Mouse (Mus musculus) erythroid progenitor cell, adult 5-6 weeks (primary cell): ENCODE results near the gene Abca1. TPM values are rescaled to one million over a fixed set of nuclear protein-coding genes. Genes with fewer than 3 reads are reported as not detected.

Experiments
- ATAC-seq: replicated peaks from 2 replicates; pipeline ENCODE4 v1.8.0; 2016; ENCODE audit warnings: moderate number of reproducible peaks, mild to moderate bottlenecking, moderate TSS enrichment, inconsistent platforms; ENCODE audit not compliant: poor library complexity, low FRiP score, severe bottlenecking
- total RNA-seq, 2 experiments: library from RNA; stranded (forward) in 1 of 2; stranded (reverse) in 1 of 2; fragments of 150-400 nt in 1 of 2; fragments of 186-747, 209-891 nt in 1 of 2; gene quantifications; 2 replicates each; pipeline versions ENCODE4 v1.2.3 to v1.2.4; 2015 to 2017; ENCODE audit warnings: low replicate concordance in 2 of 2

Abca1 gene
- total RNA-seq (2015; ENCODE audit: low replicate concordance) (1.3 and 3.2 TPM in 2 replicates), total RNA-seq (2017; ENCODE audit: low replicate concordance) (2.8 and 4.5 TPM in 2 replicates)

GRCm38 (mm10) chr4:53159767-53160166 lies at the start of gene Abca1:
Abca1 (minus strand) TSS chr4:53159895.
- no peak for ATAC-seq

DNA sequence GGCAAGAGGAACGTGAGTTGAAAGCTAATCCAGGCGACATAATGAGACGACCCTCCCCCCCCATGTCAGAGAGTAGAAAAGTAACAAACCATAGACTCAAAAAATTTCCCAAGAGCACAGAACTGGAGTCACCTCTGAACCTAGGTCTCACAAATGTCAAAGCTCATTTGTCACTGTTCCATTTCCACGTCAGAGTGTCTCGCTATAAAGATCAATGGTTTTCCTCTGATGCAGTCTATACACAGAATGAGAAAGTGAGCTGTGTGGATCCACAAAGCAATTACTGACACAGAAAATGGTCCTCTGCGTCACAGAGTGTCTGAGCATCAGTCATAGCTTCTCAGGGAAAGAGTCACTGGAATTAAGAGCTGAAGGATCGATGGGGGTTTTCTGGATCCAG lies 44.8 kb upstream of the Abca1 start:
- no peak for ATAC-seq

GRCm38 (mm10) chr4:53203595-53204400 lies 44.1 kb upstream of the Abca1 start:
- no peak for ATAC-seq

- ATAC-seq, result no peak
These were observed 40.6 kb upstream of the Abca1 start for GRCm38 (mm10) chr4:53200276-53200675.

- no peak for ATAC-seq
These were observed 38.1 kb upstream of the Abca1 start for GRCm38 (mm10) chr4:53197842-53198241.

DNA sequence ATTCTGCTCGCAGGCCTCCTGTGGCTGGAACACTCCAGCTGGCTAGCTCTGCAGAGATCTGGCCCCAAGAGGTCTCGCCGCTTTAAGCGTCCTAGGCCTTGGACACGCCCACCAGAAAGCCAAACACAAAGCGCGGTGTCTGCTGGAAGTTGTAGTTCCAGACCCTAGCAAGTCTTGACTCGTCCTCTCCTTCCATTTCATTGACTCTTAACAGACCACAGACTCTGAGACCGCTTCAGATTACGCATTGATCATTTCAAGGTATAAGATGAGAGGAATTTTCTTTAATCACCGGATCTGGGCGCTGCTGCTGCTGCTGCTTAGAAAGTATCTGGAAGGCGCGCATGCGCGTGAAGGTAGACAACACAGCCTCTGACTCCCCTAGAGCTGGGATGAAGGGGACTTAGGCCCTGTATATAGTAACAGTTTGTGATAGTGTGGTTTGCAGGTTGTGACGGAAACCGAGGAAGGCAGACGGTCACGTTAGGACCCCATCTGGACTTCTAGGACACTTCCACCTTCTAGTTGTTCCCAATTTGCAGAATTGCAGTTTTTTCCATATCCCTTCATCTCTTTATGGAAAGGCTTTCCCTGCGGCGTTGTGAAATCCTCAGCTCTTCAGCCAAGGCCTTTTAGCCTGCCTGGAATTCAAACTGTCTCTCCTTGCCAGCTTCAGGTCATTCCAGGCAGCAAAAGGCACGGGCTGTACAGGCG lies 36.5 kb upstream of the Abca1 start:
- peak; percentile 90 for ATAC-seq

GRCm38 (mm10) chr4:53187071-53187470 lies 27.4 kb upstream of the Abca1 start:
- no peak for ATAC-seq

GRCm38 (mm10) chr4:53186573-53186972 lies 26.9 kb upstream of the Abca1 start:
- ATAC-seq, result no peak

DNA sequence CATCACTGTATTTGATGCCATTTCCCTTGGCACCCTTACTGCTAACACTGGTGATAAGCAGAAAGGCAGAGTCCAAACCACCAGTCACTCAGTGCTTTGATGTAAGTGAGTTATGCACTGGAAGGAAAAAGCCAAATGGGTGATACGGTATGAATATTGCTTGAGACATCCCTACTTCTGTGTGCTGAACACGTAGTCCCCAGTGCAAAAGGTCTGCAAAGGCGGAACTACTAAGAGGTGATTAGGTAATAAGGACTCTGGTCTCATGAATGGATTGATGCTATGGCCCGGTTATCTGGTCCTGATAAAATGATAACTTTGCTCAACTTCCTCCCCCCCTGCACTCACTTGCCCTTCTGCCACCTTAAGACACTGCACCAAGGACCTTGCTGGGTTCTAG lies 26.4 kb upstream of the Abca1 start:
- ATAC-seq, result no peak

DNA sequence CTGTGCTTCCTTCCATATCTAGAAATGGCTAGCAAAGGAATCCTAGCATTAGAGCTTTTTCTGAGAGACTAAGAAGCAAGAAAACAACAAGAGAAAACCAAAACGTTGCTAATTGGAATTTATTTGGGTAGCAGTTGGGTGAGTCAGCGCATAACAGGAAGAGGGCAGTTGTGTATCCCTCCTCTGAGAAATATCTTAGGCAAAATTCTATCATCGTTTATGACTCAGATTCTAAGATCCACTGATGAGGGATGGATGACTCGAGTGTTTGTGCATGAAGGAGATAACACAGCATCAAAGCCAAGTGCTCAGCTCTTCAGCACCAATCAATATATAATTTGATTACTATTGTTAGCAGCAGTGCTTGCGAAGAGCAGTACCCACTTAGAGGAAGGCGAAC lies 21.8 kb upstream of the Abca1 start:
- no peak for ATAC-seq

DNA sequence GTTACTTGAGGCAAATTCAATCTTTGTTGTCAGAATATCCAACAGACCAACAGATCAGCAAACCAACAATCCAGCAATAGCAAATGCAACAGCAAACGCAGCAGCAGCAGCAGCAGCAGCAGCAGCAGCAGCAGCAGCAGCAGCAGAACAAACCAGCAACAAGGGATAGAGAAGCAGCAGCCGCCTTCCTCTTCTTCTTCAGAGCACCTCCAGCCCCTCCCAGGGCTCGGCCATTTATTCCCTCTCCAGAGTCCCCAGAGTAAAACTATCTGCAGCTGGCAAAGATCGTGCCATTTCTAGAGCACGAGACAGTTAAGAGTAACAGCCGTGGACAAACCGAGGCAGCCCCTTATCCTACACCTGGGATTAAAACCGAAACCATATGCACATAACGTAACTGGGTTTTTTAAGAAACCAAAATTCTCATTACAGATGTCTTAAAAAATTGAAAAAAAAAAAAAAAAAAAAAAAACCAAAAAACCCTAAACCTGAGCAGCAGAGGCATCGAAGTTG lies 19.7 kb upstream of the Abca1 start:
- no peak for ATAC-seq

DNA sequence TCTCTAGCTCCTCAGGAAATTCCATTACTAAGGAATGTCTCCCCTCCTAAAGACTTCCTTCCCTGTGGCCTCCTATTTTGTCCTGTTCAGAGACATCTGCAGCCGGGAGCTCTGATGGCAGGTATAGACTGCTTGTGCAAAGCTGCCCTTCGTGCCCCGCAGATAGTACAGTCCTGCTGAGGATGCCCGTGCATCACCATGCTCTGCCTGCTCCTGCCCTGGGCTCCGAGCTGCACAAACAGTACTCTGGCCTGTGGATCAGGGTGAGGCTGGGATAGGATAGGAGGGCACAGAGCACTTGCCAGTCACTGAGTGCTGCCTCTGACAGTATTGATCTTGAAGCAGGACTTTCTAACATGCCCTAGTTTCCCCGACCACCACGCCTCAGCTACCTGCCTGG lies 18.8 kb upstream of the Abca1 start:
- ATAC-seq, result no peak

- ATAC-seq, result no peak
These were observed 18.0 kb upstream of the Abca1 start for GRCm38 (mm10) chr4:53177696-53178095.

- no peak for ATAC-seq
These were observed 15.2 kb upstream of the Abca1 start for GRCm38 (mm10) chr4:53174906-53175305.

GRCm38 (mm10) chr4:53170403-53170802 lies 10.7 kb upstream of the Abca1 start:
- ATAC-seq, result no peak

GRCm38 (mm10) chr4:53165231-53165630 lies 5.5 kb upstream of the Abca1 start:
- no peak for ATAC-seq

GRCm38 (mm10) chr4:53159176-53159575 lies 519 bp downstream of the Abca1 start:
- no peak for ATAC-seq

DNA sequence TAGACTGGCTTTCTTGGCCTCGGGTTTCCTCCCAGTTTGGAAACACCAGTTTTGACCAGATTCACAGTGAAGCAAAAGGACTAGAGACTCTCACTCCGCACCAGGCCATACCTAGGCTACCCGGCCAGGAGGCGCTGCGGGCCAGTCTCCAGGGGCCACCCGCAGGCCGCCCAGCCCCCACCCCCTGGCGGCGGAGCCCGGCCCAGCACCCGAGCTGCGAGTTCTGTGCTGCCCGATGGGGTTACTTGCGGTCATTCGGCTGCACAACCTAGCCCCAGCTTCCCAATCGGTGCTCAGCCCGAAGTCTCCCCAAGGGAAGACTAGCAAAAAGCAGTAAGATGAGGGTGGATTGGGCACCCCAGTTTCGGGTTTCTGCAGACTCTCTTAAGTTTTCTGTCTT lies 1.1 kb downstream of the Abca1 start:
- peak; percentile 77 for ATAC-seq

DNA sequence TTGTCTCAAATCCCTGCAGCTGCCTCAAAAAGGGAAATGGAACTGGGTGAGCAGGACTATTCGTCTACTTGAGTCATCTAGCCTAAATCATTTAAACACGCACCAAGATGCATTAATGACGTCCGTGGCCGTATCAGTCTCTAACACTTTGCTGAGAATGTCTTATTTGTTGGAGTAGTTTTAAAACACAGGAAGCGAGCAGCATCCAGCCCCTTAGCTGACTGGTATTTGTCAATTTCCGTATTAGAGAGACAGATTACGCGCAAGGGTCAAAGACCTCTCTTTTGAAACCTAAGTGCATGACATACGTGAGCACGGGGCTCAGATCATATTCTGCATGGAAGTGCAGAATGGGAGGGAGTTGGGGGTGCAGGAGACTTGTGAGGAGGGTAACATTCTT lies 4.2 kb downstream of the Abca1 start:
- no peak for ATAC-seq

- no peak for ATAC-seq
These were observed 6.0 kb downstream of the Abca1 start for GRCm38 (mm10) chr4:53153711-53154110.

- ATAC-seq, result no peak
These were observed 6.6 kb downstream of the Abca1 start for GRCm38 (mm10) chr4:53153061-53153460.
